Mouse (Mus musculus): Measurements from ENCODE around the gene Ccnl2. TPM values are rescaled to one million over a fixed set of nuclear protein-coding genes. Genes with fewer than 3 reads are reported as not detected.

Ccnl2 gene
- total RNA-seq (2014; rRNA removed) (112 and 113 TPM in 2 replicates), polyA plus RNA-seq (2015; fragmentation: Nextera tagmentation; extraction: Ambion mirVana) (48.3 and 68.3 TPM in 2 replicates)

GRCm38 (mm10) chr4:155811929-155812664 lies at the start of gene Ccnl2:
Gene Ccnl2 (plus strand): TSS chr4:155812489.
- Histone ChIP-seq H3K4me1 (ENCODE audit: insufficient read depth) (peaks cover 9% of the 10 kb centered on the region; the same call in 1 of the 2 replicates), H3K4me3 (ENCODE audit: low read depth, low read length) (peak within 1 kb of the TSS; percentile 99), H3K27ac (ENCODE audit: low read depth, low read length) (peak within 1 kb of the TSS; percentile 90), H3K4me2 (ENCODE audit: low read depth) (peak within 1 kb of the TSS; percentile 73), H3K27me3 (ENCODE audit: insufficient read depth, low read length) (no peaks in the 10 kb centered on the region), H3K9ac (peak within 1 kb of the TSS; percentile 99), H3K36me3 (ENCODE audit: insufficient read depth) (peaks cover 53% of the 10 kb centered on the region), H3K9me3 (ENCODE audit: low read length) (no peaks in the 10 kb centered on the region)
- peak; percentile 99 for ATAC-seq
- peak; percentile 99 for DNase-seq
- 3% methylated on average over 56 of the region's 60 CpGs for WGBS
- peak; percentile 5; the same call in 1 of the 2 replicates for TF ChIP-seq CTCF (IDR thresholded peaks at IDR 0.05; ENCODE audit: low read depth)

- Histone ChIP-seq H3K9me3 (ENCODE audit: low read length) (no peaks in the 10 kb centered on the region), H3K4me1 (ENCODE audit: insufficient read depth) (peaks cover 7% of the 10 kb centered on the region; the same call in 1 of the 2 replicates), H3K4me2 (ENCODE audit: low read depth) (peak overlapping the region; percentile 90), H3K36me3 (ENCODE audit: insufficient read depth) (no peaks in the 10 kb centered on the region), H3K27me3 (ENCODE audit: insufficient read depth, low read length) (no peaks in the 10 kb centered on the region), H3K4me3 (ENCODE audit: low read depth, low read length) (peak overlapping the region; percentile 50), H3K27ac (ENCODE audit: low read depth, low read length) (no peak overlapping the region), H3K9ac (peak overlapping the region; percentile 72)
- DNase-seq = no peak
- 57% methylated on average over 5 of the region's 5 CpGs for WGBS
- no peak for ATAC-seq
- TF ChIP-seq CTCF (IDR thresholded peaks at IDR 0.05; ENCODE audit: low read depth) = no peak
Observed at GRCm38 (mm10) chr4:155769496-155769879, 42.8 kb upstream of the Ccnl2 start.

GRCm38 (mm10) chr4:155769880-155770512 lies 42.3 kb upstream of the Ccnl2 start:
- DNase-seq = peak; percentile 89
- peak overlapping the region; percentile 90 for H3K4me2 ChIP-seq (ENCODE audit: low read depth)
- H3K36me3 ChIP-seq (ENCODE audit: insufficient read depth) = no peaks in the 10 kb centered on the region
- peak; percentile 80 for ATAC-seq
- TF ChIP-seq CTCF (IDR thresholded peaks at IDR 0.05; ENCODE audit: low read depth) = peak; percentile 100
- peak overlapping the region; percentile 69; the same call in 1 of the 2 replicates for H3K27ac ChIP-seq (ENCODE audit: low read depth, low read length)
- peaks cover 12% of the 10 kb centered on the region for H3K4me1 ChIP-seq (ENCODE audit: insufficient read depth)
- no peaks in the 10 kb centered on the region for H3K27me3 ChIP-seq (ENCODE audit: insufficient read depth, low read length)
- no peaks in the 10 kb centered on the region for H3K9me3 ChIP-seq (ENCODE audit: low read length)
- 2% methylated on average over 39 of the region's 39 CpGs for WGBS
- peak overlapping the region; percentile 50 for H3K4me3 ChIP-seq (ENCODE audit: low read depth, low read length)
- H3K9ac ChIP-seq = peak overlapping the region; percentile 72

- peak overlapping the region; percentile 72 for H3K9ac ChIP-seq
- TF ChIP-seq CTCF (IDR thresholded peaks at IDR 0.05; ENCODE audit: low read depth) = no peak
- peak overlapping the region; percentile 50 for H3K4me3 ChIP-seq (ENCODE audit: low read depth, low read length)
- peaks cover 17% of the 10 kb centered on the region for H3K4me1 ChIP-seq (ENCODE audit: insufficient read depth)
- WGBS = 40% methylated on average over 24 of the region's 24 CpGs
- H3K27me3 ChIP-seq (ENCODE audit: insufficient read depth, low read length) = no peaks in the 10 kb centered on the region
- peak overlapping the region; percentile 90 for H3K4me2 ChIP-seq (ENCODE audit: low read depth)
- H3K9me3 ChIP-seq (ENCODE audit: low read length) = no peaks in the 10 kb centered on the region
- no peak overlapping the region for H3K27ac ChIP-seq (ENCODE audit: low read depth, low read length)
- H3K36me3 ChIP-seq (ENCODE audit: insufficient read depth) = no peaks in the 10 kb centered on the region
- ATAC-seq = no peak
- no peak for DNase-seq
Observed at GRCm38 (mm10) chr4:155770626-155771025, 41.7 kb upstream of the Ccnl2 start.

GRCm38 (mm10) chr4:155771706-155772105 lies 40.6 kb upstream of the Ccnl2 start:
- no peak overlapping the region for H3K4me3 ChIP-seq (ENCODE audit: low read depth, low read length)
- WGBS = 88% methylated on average over 2 of the region's 2 CpGs
- no peak for TF ChIP-seq CTCF (IDR thresholded peaks at IDR 0.05; ENCODE audit: low read depth)
- H3K27me3 ChIP-seq (ENCODE audit: insufficient read depth, low read length) = no peaks in the 10 kb centered on the region
- ATAC-seq (no peak), DNase-seq (no peak)
- H3K36me3 ChIP-seq (ENCODE audit: insufficient read depth) = no peaks in the 10 kb centered on the region
- H3K9me3 ChIP-seq (ENCODE audit: low read length) = no peaks in the 10 kb centered on the region
- H3K9ac ChIP-seq = no peak overlapping the region
- no peak overlapping the region for H3K4me2 ChIP-seq (ENCODE audit: low read depth)
- no peak overlapping the region for H3K27ac ChIP-seq (ENCODE audit: low read depth, low read length)
- peaks cover 17% of the 10 kb centered on the region for H3K4me1 ChIP-seq (ENCODE audit: insufficient read depth)

- WGBS = 85% methylated on average over 13 of the region's 13 CpGs
- Histone ChIP-seq H3K27ac (ENCODE audit: low read depth, low read length) (no peak overlapping the region), H3K9ac (no peak overlapping the region), H3K27me3 (ENCODE audit: insufficient read depth, low read length) (no peaks in the 10 kb centered on the region), H3K36me3 (ENCODE audit: insufficient read depth) (no peaks in the 10 kb centered on the region), H3K4me1 (ENCODE audit: insufficient read depth) (peaks cover 17% of the 10 kb centered on the region), H3K9me3 (ENCODE audit: low read length) (no peaks in the 10 kb centered on the region), H3K4me2 (ENCODE audit: low read depth) (peak overlapping the region; percentile 87; the same call in 1 of the 2 replicates), H3K4me3 (ENCODE audit: low read depth, low read length) (no peak overlapping the region)
- TF ChIP-seq CTCF (IDR thresholded peaks at IDR 0.05; ENCODE audit: low read depth) = no peak
- no peak for DNase-seq
- no peak for ATAC-seq
Observed at GRCm38 (mm10) chr4:155772786-155773185, 39.5 kb upstream of the Ccnl2 start.

Measured in forebrain, postnatal 0 days (tissue).